Mouse (Mus musculus) CH12.LX (cell line): ENCODE measurements at regions not wholly inside any gene's neighbourhood (a gene's known extent, or its start where the extent isn't known, plus 50 kb on each side); places are given as distances from the start of the nearest gene placed in this dataset.
A peak's percentile ranks its signal among the peaks of the same experiment; 100 is the strongest.

Source experiments
- DNase-seq: peaks from one replicate; pipeline ENCODE4 v3.0.0-alpha.2; 2013; ENCODE audit errors: extremely low read depth
- H3K27ac ChIP-seq: 2 replicates; pipeline ENCODE4 v1.5.1; 2012; ENCODE audit warnings: low read depth, mild to moderate bottlenecking, control low read depth, moderate library complexity; ENCODE audit not compliant: insufficient read depth
- H3K27me3 ChIP-seq: replicated peaks from 2 replicates; pipeline ENCODE3; 2012; ENCODE audit warnings: inconsistent platforms
- H3K36me3 ChIP-seq, 2 experiments: replicated peaks in 1 of 2; 2 replicates each; pipeline versions ENCODE3 to v1.6.1; 2012; ENCODE audit warnings: inconsistent platforms in 1 of 2, low read length in 1 of 2, mild to moderate bottlenecking in 1 of 2, mixed read lengths in 1 of 2, moderate library complexity in 1 of 2; ENCODE audit not compliant: control insufficient read depth in 1 of 2, insufficient read depth in 1 of 2
- H3K4me1 ChIP-seq, 2 experiments: 2 replicates each; pipeline ENCODE4 v1.6.1; 2012; ENCODE audit warnings: inconsistent platforms in 1 of 2, moderate library complexity in 1 of 2; ENCODE audit not compliant: insufficient read depth in 2 of 2, control insufficient read depth in 1 of 2
- H3K4me2 ChIP-seq: 2 replicates; pipeline ENCODE4 v1.6.1; 2012; ENCODE audit warnings: low read depth, mild to moderate bottlenecking, control low read depth; ENCODE audit not compliant: poor library complexity, insufficient read depth, severe bottlenecking
- H3K4me3 ChIP-seq, 3 experiments: fragments of 150-350 bp in 1 of 3; sonication (generic) in 1 of 3; replicated peaks in 1 of 3; 2 replicates each; pipeline versions ENCODE3 to v1.5.1; 2011 to 2012; ENCODE audit warnings: low read depth in 2 of 3, low read length in 2 of 3, mild to moderate bottlenecking in 2 of 3, moderate library complexity in 2 of 3, control low read depth in 1 of 3, improper control_type of control experiment in 1 of 3, inconsistent platforms in 1 of 3, mixed read lengths in 1 of 3; ENCODE audit not compliant: poor library complexity in 1 of 3
- H3K79me2 ChIP-seq: replicated peaks from 2 replicates; pipeline ENCODE4 v1.6.1; 2012; ENCODE audit warnings: mild to moderate bottlenecking, moderate library complexity; ENCODE audit not compliant: control insufficient read depth, poor library complexity, insufficient read depth, severe bottlenecking; ENCODE audit errors: extremely low read depth
- H3K9ac ChIP-seq: 2 replicates; pipeline ENCODE4 v1.6.1; 2012; ENCODE audit warnings: low read depth, mild to moderate bottlenecking, control low read depth, moderate library complexity; ENCODE audit not compliant: insufficient read depth
- H3K9me3 ChIP-seq: replicated peaks from 2 replicates; pipeline ENCODE3; 2012; ENCODE audit warnings: low read length, inconsistent platforms, mixed read lengths
- CHD1 ChIP-seq: IDR thresholded peaks from 2 replicates; pipeline ENCODE4 v1.6.1; 2012; ENCODE audit warnings: low read depth, low read length, improper control_type of control experiment, inconsistent platforms
- CHD2 ChIP-seq: IDR thresholded peaks from 2 replicates; pipeline ENCODE4 v1.6.1; 2011; ENCODE audit warnings: low read length, improper control_type of control experiment
- CTCF ChIP-seq, 2 experiments: IDR thresholded peaks in 1 of 2; conservative IDR thresholded peaks in 1 of 2; 2 replicates each; pipeline ENCODE4 v1.5.1; 2011 to 2012; ENCODE audit warnings: low read depth in 2 of 2, low read length in 2 of 2, improper control_type of control experiment in 1 of 2, inconsistent platforms in 1 of 2, mild to moderate bottlenecking in 1 of 2, moderate library complexity in 1 of 2
- ELF1 ChIP-seq: IDR thresholded peaks from 2 replicates; pipeline ENCODE4 v1.6.1; 2014; ENCODE audit warnings: low read depth, mild to moderate bottlenecking, inconsistent platforms, low read length, improper control_type of control experiment
- EP300 ChIP-seq: IDR thresholded peaks from 2 replicates; pipeline ENCODE4 v1.6.1; 2011; ENCODE audit warnings: low read length, improper control_type of control experiment
- ETS1 ChIP-seq: conservative IDR thresholded peaks from 2 replicates; pipeline ENCODE4 v1.6.1; 2012; ENCODE audit warnings: low read depth, mild to moderate bottlenecking, inconsistent platforms, low read length, improper control_type of control experiment, moderate library complexity
- GABPA ChIP-seq: IDR thresholded peaks from 2 replicates; pipeline ENCODE4 v1.6.1; 2012; ENCODE audit warnings: low read depth, low read length, improper control_type of control experiment, inconsistent platforms; ENCODE audit not compliant: insufficient replicate concordance
- IRF4 ChIP-seq: IDR thresholded peaks from 2 replicates; pipeline ENCODE4 v1.6.1; 2014; ENCODE audit warnings: low read depth, mild to moderate bottlenecking, inconsistent platforms, low read length, improper control_type of control experiment
- JUN ChIP-seq: IDR thresholded peaks from 2 replicates; pipeline ENCODE4 v1.6.1; 2011; ENCODE audit warnings: low read depth, mild to moderate bottlenecking, low read length, improper control_type of control experiment, moderate library complexity; ENCODE audit not compliant: insufficient read depth
- JUND ChIP-seq: conservative IDR thresholded peaks from 2 replicates; pipeline ENCODE4 v1.6.1; 2011; ENCODE audit warnings: low read depth, low read length, improper control_type of control experiment
- MEF2A ChIP-seq: IDR thresholded peaks from 2 replicates; pipeline ENCODE4 v1.6.1; 2014; ENCODE audit warnings: low read depth, mild to moderate bottlenecking, inconsistent platforms, low read length, improper control_type of control experiment, borderline replicate concordance
- MXI1 ChIP-seq: IDR thresholded peaks from 2 replicates; pipeline ENCODE4 v1.6.1; 2011; ENCODE audit warnings: mild to moderate bottlenecking, low read depth, low read length, improper control_type of control experiment
- NRF1 ChIP-seq: IDR thresholded peaks from 2 replicates; pipeline ENCODE4 v1.6.1; 2014; ENCODE audit warnings: low read depth, mild to moderate bottlenecking, inconsistent platforms, low read length, improper control_type of control experiment, moderate library complexity
- PAX5 ChIP-seq: IDR thresholded peaks from 2 replicates; pipeline ENCODE4 v1.6.1; 2012; ENCODE audit warnings: low read length, inconsistent platforms, mixed read lengths
- POLR2A ChIP-seq: IDR thresholded peaks from 2 replicates; pipeline ENCODE4 v1.6.1; 2011; ENCODE audit warnings: low read depth, mild to moderate bottlenecking, improper control_type of control experiment, low read length
- RCOR1 ChIP-seq: conservative IDR thresholded peaks from 2 replicates; pipeline ENCODE4 v1.6.1; 2012; ENCODE audit warnings: low read depth, mild to moderate bottlenecking, inconsistent platforms, low read length, improper control_type of control experiment
- SMC3 ChIP-seq: IDR thresholded peaks from 2 replicates; pipeline ENCODE4 v1.6.1; 2011; ENCODE audit warnings: low read depth, low read length, improper control_type of control experiment
- TBP ChIP-seq: conservative IDR thresholded peaks from 2 replicates; pipeline ENCODE4 v1.6.1; 2011; ENCODE audit warnings: low read depth, low read length, improper control_type of control experiment
- USF2 ChIP-seq: conservative IDR thresholded peaks from 2 replicates; pipeline ENCODE4 v1.6.1; 2011; ENCODE audit warnings: low read depth, low read length, improper control_type of control experiment
- ZKSCAN1 ChIP-seq: IDR thresholded peaks from 2 replicates; pipeline ENCODE4 v1.6.1; 2012; ENCODE audit warnings: low read depth, inconsistent platforms, low read length, improper control_type of control experiment, borderline replicate concordance
- dilution Hi-C: fragments of 300-500 bp; cut with MboI; formaldehyde crosslinking; loops from 2 replicates; pipeline ENCODE4 v1.14.3; 2020; ENCODE audit warnings: low sequenced_read_pairs; ENCODE audit not compliant: extremely low pct_unique_long_range_greater_than_20kb, extremely low pct_ligation_motif_present
- in situ Hi-C: fragments of 300-500 bp; cut with MboI; formaldehyde crosslinking; loops from 3 replicates; pipeline ENCODE4 v1.14.3; 2019; ENCODE audit warnings: low sequenced_read_pairs, low pct_ligation_motif_present, low pct_unique_long_range_greater_than_20kb, mixed read lengths

- H3K4me2 ChIP-seq, result no peak overlapping the region
- TF ChIP-seq EP300, result no peak
- TF ChIP-seq ELF1, result no peak
- TF ChIP-seq ETS1, result no peak
- no peak for TF ChIP-seq IRF4
- no peak for TF ChIP-seq RCOR1
- TF ChIP-seq CHD2, result no peak
- TF ChIP-seq NRF1, result no peak
- TF ChIP-seq PAX5, result no peak
- no peak for TF ChIP-seq MEF2A
- no peak for TF ChIP-seq GABPA
- no peak for TF ChIP-seq CTCF (conservative IDR thresholded peaks at IDR 0.05 in 1 of 2, IDR thresholded peaks at IDR 0.05 in 1 of 2; ENCODE audit: low read depth in 2 of 2, low read length in 2 of 2)
- TF ChIP-seq CHD1, result no peak
- no peak for TF ChIP-seq ZKSCAN1
- no peak for TF ChIP-seq POLR2A
- TF ChIP-seq JUND, result no peak
- TF ChIP-seq USF2, result no peak
- no peak for TF ChIP-seq TBP
- TF ChIP-seq JUN, result no peak
- H3K27me3 ChIP-seq, result peaks cover 2% of the 10 kb centered on the region
- H3K4me1 ChIP-seq, result peaks cover 0 to 12% of the 10 kb centered on the region in 2 experiments; a peak in 2 of 4 replicates
- H3K9ac ChIP-seq, result no peak overlapping the region
- DNase-seq, result no peak
- no peak overlapping the region for H3K4me3 ChIP-seq
- no peaks in the 10 kb centered on the region for H3K79me2 ChIP-seq
- in situ Hi-C loops, result no loop called here
- H3K9me3 ChIP-seq, result no peaks in the 10 kb centered on the region
- no peak overlapping the region for H3K27ac ChIP-seq
- dilution Hi-C loops, result no loop called here
- H3K36me3 ChIP-seq, result no peaks in the 10 kb centered on the region
These were observed 131.8 kb upstream of the Cops8 start for GRCm38 (mm10) chr1:90470996-90471395.

- H3K27ac ChIP-seq, result no peak overlapping the region
- TF ChIP-seq MXI1 (no peak), SMC3 (no peak), CTCF (conservative IDR thresholded peaks at IDR 0.05 in 1 of 2, IDR thresholded peaks at IDR 0.05 in 1 of 2; ENCODE audit: low read depth in 2 of 2, low read length in 2 of 2) (0 out of 4 replicates have a peak, but pooled peaks of 1 of the 2 experiments have one; percentile 7)
- no peaks in the 10 kb centered on the region for H3K36me3 ChIP-seq
- no peaks in the 10 kb centered on the region for H3K9me3 ChIP-seq
- no peak overlapping the region for H3K4me3 ChIP-seq
- H3K79me2 ChIP-seq, result no peaks in the 10 kb centered on the region
- dilution Hi-C loops (no loop called here), in situ Hi-C loops (no loop called here)
- H3K27me3 ChIP-seq, result peaks cover 2% of the 10 kb centered on the region
- H3K4me1 ChIP-seq, result peaks cover 0 to 10% of the 10 kb centered on the region in 2 experiments; a peak in 2 of 4 replicates
- no peak for DNase-seq
- H3K4me2 ChIP-seq, result no peak overlapping the region
- H3K9ac ChIP-seq, result no peak overlapping the region
These were observed 131.0 kb upstream of the Cops8 start for GRCm38 (mm10) chr1:90471806-90472205.
